ENCODE assay signal across 14 mouse cellular contexts in the genomic region with DNA sequence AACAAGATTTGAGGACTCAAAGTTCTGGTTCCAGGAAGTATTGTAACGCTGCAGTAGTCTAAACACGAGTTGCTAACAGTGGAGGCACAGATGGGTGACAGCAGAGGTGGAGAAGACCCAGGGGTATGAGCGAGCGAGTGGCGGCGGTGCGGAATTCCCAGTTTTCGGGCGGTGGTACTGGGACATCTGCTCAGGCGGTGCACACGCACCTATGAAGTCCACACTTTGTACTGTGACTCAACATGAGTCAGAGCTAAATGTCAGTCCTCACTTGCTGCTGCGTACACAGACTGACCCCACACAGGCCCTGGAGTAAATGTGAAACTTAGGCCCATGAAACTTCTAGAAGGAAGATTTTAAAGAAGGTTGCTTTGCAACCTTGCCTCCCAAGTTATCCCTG.
"Had no signal": no experiment of that assay in that cellular context is flagged by ENCODE, and none has a peak within 500 bp of the region (broad histone marks: within the 10 kb centered on the region; RNA-seq: fewer than 3 reads in every experiment).

No protein-coding gene starts in this region.

- H3K27ac ChIP-seq: left cerebral cortex, adult 2 months; limb, embryonic 10.5 days; liver, embryonic 15.5 days; macrophage; midbrain, embryonic 12.5 days had no signal

- H3K4me1 ChIP-seq: limb, embryonic 10.5 days; midbrain, embryonic 12.5 days had no signal

- ATAC-seq: midbrain, embryonic 16.5 days had no signal

- H3K4me3 ChIP-seq: left cerebral cortex, adult 2 months; limb, embryonic 10.5 days; liver, embryonic 15.5 days; megakaryocyte, embryonic 14.5 days; midbrain, embryonic 12.5 days had no signal

- DNase-seq: kidney, postnatal 14 days; lung, adult 2 months; lung, postnatal 10 days; right cerebral cortex, postnatal 14 days; thymus, adult 2 months; thymus, postnatal 25 days had no signal

- H3K27me3 ChIP-seq: liver, embryonic 15.5 days; megakaryocyte, embryonic 14.5 days; midbrain, embryonic 12.5 days had no signal

- H3K9me3 ChIP-seq: limb, embryonic 10.5 days; liver, embryonic 15.5 days; megakaryocyte, embryonic 14.5 days; midbrain, embryonic 12.5 days had no signal

- H3K9ac ChIP-seq: liver, embryonic 15.5 days; midbrain, embryonic 12.5 days had no signal

- H3K36me3 ChIP-seq: limb, embryonic 10.5 days; liver, embryonic 15.5 days; midbrain, embryonic 12.5 days had no signal

- H3K4me2 ChIP-seq: liver, embryonic 11.5 days; liver, embryonic 15.5 days; midbrain, embryonic 12.5 days had no signal
